Mouse (Mus musculus): ENCODE data around the gene Prex1.

GRCm38 (mm10) chr2:166597763-166598162 lies 115.9 kb downstream of the Prex1 start:
- TF ChIP-seq CTCF (IDR thresholded peaks at IDR 0.05; ENCODE audit: control insufficient read depth, insufficient read depth, low read length) (no peak), POLR2A (IDR thresholded peaks at IDR 0.05; ENCODE audit: borderline replicate concordance, control insufficient read depth, low read depth, low read length) (no peak)

Measured in bone marrow, adult 2 months (tissue).